Mouse (Mus musculus) neural tube, embryonic 15.5 days (tissue): ENCODE measurements around the gene Ptrh2. TPM values are rescaled to one million over a fixed set of nuclear protein-coding genes. Genes with fewer than 3 reads are reported as not detected.
"Not testable (repeated sequence)": the region's sequence is repeated elsewhere in the genome, so short reads cannot be mapped to it uniquely, and the experiment has no call there.

Experiments used
- ATAC-seq: fragments of 200-750 bp; cut with Nextera tagmentation; 2 replicates; pipeline ENCODE4 v1.8.0; 2017; ENCODE audit warnings: mild to moderate bottlenecking, moderate TSS enrichment, moderate library complexity; ENCODE audit not compliant: low FRiP score
- H3K27ac ChIP-seq: fragments of 300-500 bp; sonication (generic); replicated peaks from 2 replicates; pipeline ENCODE4 v1.5.1; 2015; ENCODE audit warnings: mild to moderate bottlenecking, inconsistent platforms
- H3K27me3 ChIP-seq: fragments of 300-500 bp; sonication (generic); replicated peaks from 2 replicates; pipeline ENCODE4 v1.6.1; 2015; ENCODE audit warnings: inconsistent platforms
- H3K36me3 ChIP-seq: fragments of 300-500 bp; sonication (generic); 2 replicates; pipeline ENCODE4 v1.6.1; 2015; ENCODE audit warnings: inconsistent platforms
- H3K4me1 ChIP-seq: fragments of 300-500 bp; sonication (generic); 2 replicates; pipeline ENCODE4 v1.6.1; 2015; ENCODE audit warnings: inconsistent platforms
- H3K4me2 ChIP-seq: fragments of 300-500 bp; sonication (generic); 2 replicates; pipeline ENCODE4 v1.6.1; 2015; ENCODE audit warnings: inconsistent platforms, mild to moderate bottlenecking, moderate library complexity
- H3K4me3 ChIP-seq: fragments of 300-500 bp; sonication (generic); replicated peaks from 2 replicates; pipeline ENCODE4 v1.5.1; 2015; ENCODE audit warnings: mild to moderate bottlenecking, inconsistent platforms
- H3K9ac ChIP-seq: fragments of 300-500 bp; sonication (generic); replicated peaks from 2 replicates; pipeline ENCODE4 v1.6.1; 2015; ENCODE audit warnings: mild to moderate bottlenecking, inconsistent platforms
- H3K9me3 ChIP-seq: fragments of 300-500 bp; sonication (generic); replicated peaks from 2 replicates; pipeline ENCODE4 v1.6.1; 2016; ENCODE audit warnings: inconsistent platforms
- WGBS: fragments of 180-500 bp; shearing (Covaris S2); methylation state at CpG from one replicate; pipeline ENCODE4 v1.1.7; 2015; ENCODE audit warnings: mixed read lengths; 5-methylcytosine and 5-hydroxymethylcytosine counted together
- polyA plus RNA-seq: library from polyadenylated mRNA; unstranded; fragments of >200 nt; fragmentation: Nextera tagmentation; extraction: Ambion mirVana; gene quantifications from 2 replicates; pipeline ENCODE4 v1.2.1, GENCODE M21; 2015

Ptrh2 gene
- polyA plus RNA-seq, 1 experiment from 2014 or later, result 30.9 TPM

DNA sequence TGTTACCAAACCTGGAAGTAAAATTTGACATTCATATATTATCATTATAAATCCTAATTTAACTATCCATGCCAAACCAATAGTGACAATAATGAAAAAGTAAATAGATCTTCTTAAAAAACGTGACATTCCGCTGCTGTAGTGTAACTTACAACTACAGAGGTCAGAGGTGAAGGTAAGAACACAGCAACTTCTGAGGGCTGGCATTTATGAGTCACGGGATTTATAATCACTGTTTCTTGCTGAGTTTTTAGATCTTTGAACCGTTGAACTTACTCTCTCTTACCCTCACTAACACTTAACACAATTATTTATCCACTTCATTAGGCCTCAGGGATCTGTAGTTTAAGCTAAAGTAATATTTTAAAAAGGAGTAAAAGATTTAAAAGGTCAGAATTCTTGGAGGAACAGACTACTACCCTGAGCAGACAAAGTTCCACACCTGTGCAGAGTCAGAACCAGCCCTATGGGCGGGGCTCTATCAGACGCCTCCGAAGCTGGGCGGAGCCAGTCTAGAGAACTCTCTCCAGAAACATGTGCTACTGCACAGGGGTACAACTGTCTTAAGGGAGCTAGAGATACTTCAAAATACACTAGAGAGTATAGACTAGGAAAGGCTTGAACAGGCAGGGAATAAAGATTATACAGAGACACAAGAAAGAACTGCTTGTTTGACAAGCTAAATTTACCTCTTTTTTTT is 53.7 kb downstream of the Ptrh2 start:
- Histone ChIP-seq H3K27ac (no peak overlapping the region), H3K9ac (no peak overlapping the region), H3K27me3 (no peaks in the 10 kb centered on the region), H3K9me3 (no peaks in the 10 kb centered on the region), H3K4me3 (no peak overlapping the region), H3K4me2 (no peak overlapping the region), H3K4me1 (no peaks in the 10 kb centered on the region), H3K36me3 (peaks cover 12% of the 10 kb centered on the region)
- no peak for ATAC-seq
- WGBS, result 73% methylated on average over 8 of the region's 8 CpGs

DNA sequence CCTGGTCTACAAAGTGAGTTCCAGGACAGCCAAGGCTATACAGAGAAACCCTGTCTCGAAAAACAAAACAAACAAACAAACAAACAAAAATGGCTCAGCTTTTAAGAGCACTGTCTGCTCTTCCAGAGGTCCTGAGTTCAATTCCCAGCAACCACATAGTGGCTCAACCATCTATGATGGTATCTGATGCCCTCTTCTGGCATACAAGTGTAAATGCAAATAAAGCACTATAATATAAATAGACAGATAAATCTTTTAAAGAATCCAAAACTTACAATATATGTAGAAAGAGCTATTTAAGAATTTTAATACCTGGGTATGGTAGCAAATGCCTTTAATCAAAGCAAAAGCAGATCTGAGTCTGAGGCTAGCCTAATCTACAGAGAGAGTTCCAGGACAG is 54.5 kb downstream of the Ptrh2 start:
- H3K4me3 ChIP-seq, H3K4me2 ChIP-seq, H3K27ac ChIP-seq, H3K9ac ChIP-seq, H3K36me3 ChIP-seq, H3K27me3 ChIP-seq, ATAC-seq, H3K4me1 ChIP-seq, H3K9me3 ChIP-seq: not testable (repeated sequence)
- 93% methylated on average over 1 of the region's 1 CpGs for WGBS

DNA sequence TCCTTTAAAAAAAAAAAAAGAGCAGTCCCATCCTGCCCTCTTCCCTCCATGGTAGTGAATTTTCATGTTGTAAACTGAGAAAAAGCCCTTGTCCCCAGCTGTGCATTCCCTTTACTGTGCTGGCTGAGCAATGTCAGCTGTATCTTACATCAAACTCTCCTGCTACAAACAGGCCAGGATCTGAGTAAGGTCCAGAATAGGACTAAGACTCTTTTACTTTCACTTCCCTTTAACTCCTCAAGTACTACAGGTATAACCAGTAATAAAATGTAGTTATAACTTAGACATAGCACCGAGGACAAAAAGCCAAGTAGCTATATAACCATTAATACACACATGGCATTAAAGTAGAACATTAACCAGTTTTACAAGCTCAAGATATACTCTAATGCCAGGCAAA is 55.2 kb downstream of the Ptrh2 start:
- no peak for ATAC-seq
- H3K9ac ChIP-seq, result no peak overlapping the region
- no peaks in the 10 kb centered on the region for H3K27me3 ChIP-seq
- H3K9me3 ChIP-seq, result no peaks in the 10 kb centered on the region
- 0 out of 2 replicates have a peak, but pooled peaks cover 5% of the 10 kb centered on the region for H3K36me3 ChIP-seq
- no peak overlapping the region for H3K27ac ChIP-seq
- 88% methylated on average over 1 of the region's 1 CpGs for WGBS
- H3K4me3 ChIP-seq, result no peak overlapping the region
- H3K4me2 ChIP-seq, result no peak overlapping the region
- H3K4me1 ChIP-seq, result no peaks in the 10 kb centered on the region

DNA sequence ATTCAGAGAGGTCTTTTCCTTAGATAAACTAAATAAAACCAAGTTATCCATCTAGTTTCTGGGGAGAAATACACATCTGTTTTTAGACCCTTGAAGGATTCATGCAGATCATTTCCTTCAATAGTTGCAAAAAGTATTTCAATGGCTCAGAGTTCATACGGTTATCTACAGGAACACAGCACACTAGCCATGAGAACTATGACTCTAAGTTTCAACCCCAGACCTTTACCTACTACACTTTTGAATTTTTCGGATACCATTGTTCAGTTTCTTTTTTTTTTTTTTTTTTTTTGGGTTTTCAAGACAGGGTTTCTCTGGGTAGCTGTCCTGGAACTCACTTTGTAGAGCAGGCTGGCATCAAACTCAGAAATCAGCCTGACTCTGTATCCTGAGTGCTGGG is 55.7 kb downstream of the Ptrh2 start:
- Histone ChIP-seq H3K4me2 (no peak overlapping the region), H3K36me3 (0 out of 2 replicates have a peak, but pooled peaks cover 1% of the 10 kb centered on the region), H3K4me1 (no peaks in the 10 kb centered on the region), H3K27ac (no peak overlapping the region), H3K27me3 (no peaks in the 10 kb centered on the region), H3K4me3 (no peak overlapping the region), H3K9ac (no peak overlapping the region), H3K9me3 (no peaks in the 10 kb centered on the region)
- WGBS, result 99% methylated on average over 2 of the region's 2 CpGs
- no peak for ATAC-seq

DNA sequence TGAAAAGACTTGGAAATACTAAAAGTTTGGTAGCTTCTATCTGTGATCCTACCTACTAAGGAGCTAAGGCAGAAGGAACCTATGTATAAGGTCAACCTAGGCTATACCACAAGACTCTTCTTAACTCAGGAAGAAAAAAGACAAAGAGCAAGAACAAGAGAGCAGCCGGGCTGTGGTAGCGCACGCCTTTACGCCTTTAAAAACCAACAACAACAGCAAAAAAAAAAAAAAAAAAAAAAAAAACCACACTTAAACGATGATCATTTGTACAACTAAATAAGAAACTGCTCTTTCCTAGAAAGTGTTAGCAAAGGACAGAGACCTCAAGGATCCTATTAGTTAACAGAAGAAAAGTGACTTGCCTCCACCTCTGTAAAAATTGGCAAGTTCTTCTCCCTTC is 57.7 kb downstream of the Ptrh2 start:
- H3K4me3 ChIP-seq, result no peak overlapping the region
- no peak overlapping the region for H3K9ac ChIP-seq
- H3K27me3 ChIP-seq, result no peaks in the 10 kb centered on the region
- no peak overlapping the region for H3K4me2 ChIP-seq
- H3K36me3 ChIP-seq, result no peaks in the 10 kb centered on the region
- ATAC-seq, result no peak
- H3K4me1 ChIP-seq, result peaks cover 13% of the 10 kb centered on the region
- H3K9me3 ChIP-seq, result no peaks in the 10 kb centered on the region
- H3K27ac ChIP-seq, result no peak overlapping the region
- 97% methylated on average over 5 of the region's 5 CpGs for WGBS

Other genes with a start within 250 kb of the Ptrh2 start
- 16.0 and 20.7 TPM in 2 replicates for gene Rnft1, start 199.3 kb upstream of the Ptrh2 start, polyA plus RNA-seq
- 55.9 and 58.2 TPM in 2 replicates for gene Rps6kb1, start 139.2 kb upstream of the Ptrh2 start, polyA plus RNA-seq
- 6.6 and 7.7 TPM in 2 replicates for gene Tubd1, start 139.0 kb upstream of the Ptrh2 start, polyA plus RNA-seq
- 126 and 132 TPM in 2 replicates for gene Vmp1, start 149 bp upstream of the Ptrh2 start, polyA plus RNA-seq
- gene Cltc, start 73.6 kb downstream of the Ptrh2 start, polyA plus RNA-seq, result 147 and 153 TPM in 2 replicates
- gene Dhx40, start 123.8 kb downstream of the Ptrh2 start, polyA plus RNA-seq, result 15.5 and 15.7 TPM in 2 replicates